Mouse (Mus musculus) heart, postnatal 10 days (tissue): ENCODE data around the gene Slc4a11. TPM values are rescaled to one million over a fixed set of nuclear protein-coding genes. Genes with fewer than 3 reads are reported as not detected.
A peak's percentile ranks its signal among the peaks of the same experiment; 100 is the strongest.

ENCODE experiments used
- DNase-seq, 2 experiments: peaks; one replicate each; pipeline ENCODE4 v3.0.0; 2021
- intact Hi-C: fragments of 180-260 bp; cut with DNase I; formaldehyde crosslinking; loops from one replicate; pipeline ENCODE4 v1.15.1; 2025
- total RNA-seq, 2 experiments: library from RNA; stranded (reverse); gene quantifications; 2 replicates each; pipeline ENCODE4 v1.2.3; 2021

The Slc4a11 gene
- total RNA-seq, result under 1 TPM; 0.20 to 0.38 TPM

DNA sequence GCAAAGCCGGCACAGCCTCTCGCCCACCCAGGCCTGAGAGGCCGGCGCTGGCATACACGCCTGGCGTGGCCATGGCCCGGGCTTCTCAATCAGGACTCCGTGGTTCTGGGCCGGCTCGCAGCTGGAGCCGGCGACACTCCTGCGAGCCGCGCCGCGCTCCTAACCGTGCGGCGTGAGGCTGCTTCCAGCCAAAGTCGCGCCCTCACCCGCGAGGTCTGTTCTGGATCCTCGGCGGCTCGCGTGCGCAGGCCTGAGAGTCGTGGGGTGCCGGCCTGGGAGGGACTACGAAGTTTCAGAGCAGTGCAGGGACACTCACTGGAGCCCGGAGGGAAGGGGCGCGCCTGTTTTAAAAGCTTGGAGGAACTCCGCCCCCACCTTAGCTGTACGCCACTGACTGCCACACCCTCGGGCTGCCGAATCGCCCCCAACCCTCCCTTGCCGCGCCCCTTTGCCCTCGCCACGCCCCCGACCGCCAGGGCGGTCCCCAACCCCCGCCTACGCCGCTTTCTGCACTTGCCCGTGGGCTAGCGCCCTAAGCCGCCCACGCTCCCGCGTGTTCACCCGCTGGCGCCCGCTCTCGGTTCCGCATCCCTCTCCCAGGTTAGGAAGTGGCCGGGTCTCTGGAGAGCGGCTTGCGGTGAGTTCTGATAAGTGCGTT lies at the start of gene Slc4a11:
Slc4a11 (minus strand) TSS at position 367 of the 658 bp plus-strand sequence.
- DNase-seq, result peak; percentile 50 to 56
- intact Hi-C loops, result no loop called here

DNA sequence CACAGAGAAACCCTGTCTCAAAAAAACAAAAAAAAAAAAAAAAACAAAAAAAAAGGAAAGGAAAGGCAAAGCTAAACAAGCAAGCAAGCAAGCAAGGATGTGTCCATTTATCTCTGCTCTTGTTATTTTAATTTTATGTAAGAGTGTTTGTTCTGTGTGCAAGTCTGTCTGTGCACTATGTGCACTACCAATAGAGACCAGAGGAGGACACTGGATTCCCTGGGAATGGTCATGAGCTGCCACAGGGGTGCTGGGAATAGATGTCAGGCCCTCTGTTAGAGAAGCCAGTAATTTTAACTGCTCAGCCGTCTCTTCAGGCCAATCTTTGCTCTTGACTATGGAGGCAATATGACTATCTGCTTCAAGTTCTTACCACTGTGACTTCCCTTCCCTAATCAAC lies 46.3 kb upstream of the Slc4a11 start:
- intact Hi-C loops, result no loop called here
- no peak for DNase-seq

DNA sequence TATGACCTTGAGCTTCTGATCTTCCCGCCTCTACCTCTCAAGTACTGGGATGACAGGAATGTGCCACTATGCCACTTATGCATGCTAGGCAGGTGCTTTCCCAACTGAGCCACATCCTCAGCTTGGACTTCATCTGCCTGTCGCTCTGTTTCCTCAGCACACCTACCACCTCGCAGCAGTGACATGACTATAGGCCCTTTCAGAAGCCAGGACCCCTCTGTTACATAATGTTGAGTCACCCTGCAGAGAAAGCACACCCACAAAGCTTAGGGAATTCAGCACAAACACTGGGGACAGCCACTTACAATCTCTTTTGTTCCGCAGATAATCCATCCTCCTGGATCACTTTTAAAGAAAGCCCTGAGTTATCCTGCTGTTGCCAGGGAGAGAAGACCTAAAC lies 42.8 kb upstream of the Slc4a11 start:
- intact Hi-C loops, result no loop called here
- DNase-seq, result no peak

DNA sequence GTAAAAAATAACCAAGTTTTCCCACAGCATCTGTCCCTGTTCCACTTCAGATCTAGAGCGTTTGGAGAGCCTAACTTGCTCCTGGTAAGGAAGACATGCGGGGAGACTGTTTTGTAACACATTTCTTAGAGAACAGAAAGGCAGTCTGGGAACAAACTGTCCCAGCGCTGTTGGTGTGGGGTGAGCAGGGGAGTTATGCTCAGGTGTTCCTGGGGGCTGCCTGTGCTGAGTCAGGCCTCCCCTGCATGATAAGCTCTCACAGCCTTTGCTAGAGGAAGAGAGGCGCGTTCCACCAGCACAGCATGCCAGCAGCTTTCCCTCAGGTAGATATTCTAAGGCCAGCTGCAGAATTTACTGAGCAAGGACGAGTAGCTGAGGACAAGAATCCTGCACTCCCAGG lies 40.7 kb upstream of the Slc4a11 start:
- intact Hi-C loops, result no loop called here

DNA sequence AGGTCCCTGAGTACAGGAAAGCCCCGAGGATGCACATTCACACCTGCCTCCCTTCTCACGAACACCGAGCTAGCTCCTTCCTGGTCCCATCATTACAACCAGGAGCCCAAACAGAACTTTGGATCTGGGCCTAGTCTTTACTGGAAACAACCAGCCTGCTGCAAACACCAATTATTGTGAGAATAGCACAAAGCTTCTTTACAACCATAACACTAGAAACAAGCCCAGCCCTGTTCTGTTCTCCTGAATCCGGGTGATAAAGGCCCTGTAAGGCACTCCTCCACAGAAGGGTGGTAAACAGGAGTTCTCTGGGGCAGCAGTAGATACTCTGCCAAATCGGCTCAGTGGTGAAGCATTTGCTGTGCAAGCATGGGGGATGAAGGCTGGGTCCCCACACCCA lies 38.0 kb upstream of the Slc4a11 start:
- intact Hi-C loops, result no loop called here
- no peak for DNase-seq

More for the DNA sequence above, 40.7 kb upstream of the Slc4a11 start:
- no peak for DNase-seq

DNA sequence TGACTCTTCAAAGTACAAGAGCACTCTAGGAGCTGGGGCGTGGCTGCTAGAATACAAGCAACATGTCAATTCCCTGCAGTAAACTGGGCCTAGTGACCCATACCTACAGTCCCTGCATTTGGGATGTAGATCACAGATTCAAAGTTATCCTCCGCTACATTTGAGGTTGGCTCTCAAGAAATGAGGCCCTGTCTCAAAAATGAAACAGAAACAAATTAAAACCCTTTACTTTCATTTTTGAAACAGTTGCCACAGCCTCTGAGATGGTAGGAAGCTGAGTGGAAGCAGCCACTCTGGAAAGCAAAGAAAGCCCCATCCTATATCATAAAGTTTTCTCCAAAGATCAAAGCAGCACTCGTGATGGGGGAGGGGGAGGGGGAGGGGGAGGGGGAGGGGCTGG lies 36.1 kb upstream of the Slc4a11 start:
- DNase-seq, result no peak
- intact Hi-C loops, result no loop called here

DNA sequence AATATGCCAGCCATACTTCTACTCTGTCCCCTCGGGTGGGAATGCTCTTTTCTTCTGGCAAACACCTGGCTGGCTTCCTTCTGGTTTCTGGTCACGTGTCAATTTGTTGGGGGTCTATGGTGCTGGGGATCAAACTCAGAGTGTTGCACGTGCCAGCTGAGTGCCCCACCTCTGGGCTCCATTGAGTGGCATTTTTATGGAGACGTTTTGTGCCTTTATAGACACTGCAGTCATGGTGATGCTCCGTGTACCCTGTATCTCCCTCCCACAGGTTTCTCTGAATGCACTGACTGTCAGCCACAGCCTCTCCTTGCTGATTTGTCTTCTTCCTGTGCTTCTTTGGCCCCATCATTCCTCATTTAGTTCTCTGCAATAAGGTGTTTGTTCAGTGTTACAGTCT lies 34.5 kb upstream of the Slc4a11 start:
- DNase-seq, result no peak
- intact Hi-C loops, result no loop called here

DNA sequence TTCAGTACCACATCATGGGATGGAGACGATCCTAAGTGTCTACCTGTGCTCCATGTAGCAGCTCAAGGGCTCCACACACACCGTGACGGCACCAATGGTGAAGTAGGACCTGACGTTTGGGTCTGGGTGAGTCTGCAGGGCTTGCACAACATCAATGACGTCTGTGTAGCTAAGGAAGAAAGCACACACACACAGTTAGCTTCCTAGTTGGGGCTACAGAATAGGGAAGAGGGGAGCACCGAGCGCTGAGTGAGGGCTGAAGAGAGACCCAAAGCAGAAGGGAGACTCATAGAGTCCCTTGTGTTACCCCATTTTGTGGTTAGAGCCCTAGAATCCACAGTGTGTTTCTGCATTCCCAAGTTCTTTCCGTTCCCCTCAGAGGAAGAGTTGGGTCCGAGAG lies 33.4 kb upstream of the Slc4a11 start:
- DNase-seq, result no peak
- intact Hi-C loops, result no loop called here

DNA sequence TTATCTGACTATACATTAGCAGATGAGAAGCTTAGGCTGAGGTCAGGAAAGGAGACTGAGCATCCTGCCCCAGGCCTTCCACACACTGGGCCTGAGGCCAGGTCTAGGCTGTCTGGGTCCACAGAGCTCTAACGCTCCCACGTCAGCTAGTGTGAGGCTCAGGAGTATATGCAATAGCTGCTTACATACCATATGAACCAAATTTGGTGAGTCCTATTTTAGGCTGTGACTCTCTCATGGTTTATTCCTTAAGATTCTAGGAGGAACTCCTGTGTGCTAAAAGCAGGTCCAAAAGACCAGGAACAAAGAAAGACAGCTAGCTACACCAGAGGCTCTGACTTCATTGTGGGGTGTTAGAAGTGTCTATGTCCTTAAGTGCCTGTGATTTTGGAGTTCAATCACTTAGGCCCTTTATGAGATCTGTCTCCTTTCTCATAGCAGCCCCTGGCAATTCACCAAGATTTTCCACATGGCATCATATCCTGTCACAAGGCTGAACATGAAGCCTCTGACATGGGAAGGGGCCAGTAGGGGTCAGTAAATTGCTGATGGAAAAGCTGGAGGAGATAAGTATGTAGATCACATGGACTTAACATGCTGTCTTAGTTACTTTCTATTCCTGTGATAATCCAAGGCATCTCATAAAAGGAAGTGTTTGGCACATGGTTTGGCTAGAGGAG lies 31.7 kb upstream of the Slc4a11 start:
- DNase-seq, result peak in 1 of 2 experiments; percentile 35
- intact Hi-C loops, result no loop called here

DNA sequence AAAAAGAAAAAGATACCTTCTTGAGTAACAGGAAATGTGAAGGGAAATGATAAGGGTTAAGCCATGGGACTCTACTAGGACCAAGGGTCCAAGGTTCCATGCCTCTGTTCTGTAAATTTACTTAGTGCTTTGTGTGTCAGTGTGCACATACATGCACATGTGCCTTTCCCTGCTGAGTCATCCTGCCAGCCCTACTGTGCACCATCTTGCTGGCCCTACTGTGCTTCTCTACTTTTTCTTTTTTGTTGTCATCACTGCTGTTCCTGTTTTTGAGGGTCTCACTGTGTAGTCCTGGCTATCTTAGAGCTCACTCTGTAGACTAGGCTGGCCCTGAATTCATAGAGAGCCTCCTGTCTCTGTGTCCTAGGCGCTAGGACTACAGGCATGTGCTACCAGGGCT lies 30.4 kb upstream of the Slc4a11 start:
- intact Hi-C loops, result no loop called here
- no peak for DNase-seq

DNA sequence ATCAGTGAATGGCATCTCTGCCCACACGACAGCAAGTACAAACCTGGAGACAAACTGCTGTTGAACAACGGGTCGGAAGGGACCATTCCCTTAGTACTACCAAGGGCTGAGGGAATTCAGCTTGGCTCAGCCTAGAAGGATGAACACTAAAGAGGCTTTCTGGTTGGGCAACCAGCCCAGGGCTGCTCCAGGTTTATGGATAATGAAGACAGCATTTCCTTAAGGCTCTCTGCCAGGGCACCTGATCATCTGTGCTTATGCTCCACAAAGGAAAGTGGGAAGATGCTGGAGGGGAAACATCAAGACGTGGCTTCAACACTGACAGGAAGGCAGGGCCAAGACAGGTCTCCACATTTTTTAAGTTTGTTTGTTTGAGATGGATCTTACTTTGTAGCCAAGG lies 27.1 kb upstream of the Slc4a11 start:
- intact Hi-C loops, result no loop called here

DNA sequence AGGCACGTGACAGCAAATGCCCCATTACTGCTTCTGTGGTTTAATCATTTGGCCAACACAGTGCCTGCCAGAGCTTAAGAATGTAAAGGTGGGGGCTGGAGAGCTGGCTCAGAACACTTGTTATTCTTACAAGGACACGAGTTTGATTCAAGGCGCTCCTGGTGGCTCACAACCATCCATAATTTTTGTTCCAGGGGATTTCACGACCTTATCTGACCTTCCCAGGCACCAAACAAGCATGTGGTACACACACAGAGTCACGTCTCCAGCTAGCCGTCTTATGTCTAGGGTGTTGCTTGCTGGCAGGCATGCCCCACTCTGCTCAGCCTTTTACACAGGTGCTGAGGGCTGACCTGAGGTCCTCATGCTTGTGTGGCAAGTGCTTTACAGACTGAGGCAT lies 20.6 kb upstream of the Slc4a11 start:
- intact Hi-C loops, result no loop called here
- DNase-seq, result no peak

More for the DNA sequence above, 27.1 kb upstream of the Slc4a11 start:
- no peak for DNase-seq

DNA sequence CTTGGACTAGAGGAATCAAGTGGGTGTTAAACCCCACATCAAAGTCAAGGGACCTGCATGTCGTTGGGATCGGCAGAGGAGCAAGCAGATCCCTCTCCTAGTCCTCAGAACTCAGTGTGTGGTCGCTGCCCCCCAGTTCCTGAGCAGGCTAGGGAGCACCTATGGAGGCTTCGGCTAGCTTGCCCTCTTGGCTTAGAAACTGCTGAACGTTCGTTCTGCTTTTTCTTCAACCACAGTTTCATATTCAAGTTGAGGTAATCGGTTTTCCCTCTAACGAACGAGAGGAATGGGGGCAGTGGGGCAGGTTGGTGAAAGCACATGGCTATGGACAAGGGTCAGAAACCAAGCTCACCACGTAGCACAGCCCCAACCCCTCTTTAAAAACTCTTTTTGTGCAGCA lies 9.7 kb upstream of the Slc4a11 start:
- DNase-seq, result no peak
- intact Hi-C loops, result no loop called here

DNA sequence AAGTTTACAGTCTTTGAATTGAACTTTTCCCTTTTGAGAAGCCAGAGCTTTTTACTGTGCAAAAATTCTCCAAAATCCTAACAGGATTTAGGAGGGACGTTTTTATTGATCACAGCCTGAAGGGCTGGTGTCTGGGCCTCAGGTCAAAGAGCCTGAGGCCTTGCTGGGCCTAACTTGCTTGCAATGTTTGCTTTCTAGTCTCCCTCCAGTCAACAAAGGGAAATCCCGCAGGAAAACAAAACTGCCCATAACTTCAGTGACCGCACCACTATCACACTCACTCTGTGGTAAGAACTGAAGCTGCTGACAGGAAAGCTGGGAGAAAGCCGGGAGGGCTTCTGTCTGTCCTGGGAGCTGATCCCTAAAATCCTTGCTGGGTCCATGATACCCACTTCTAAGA lies 9.3 kb upstream of the Slc4a11 start:
- no peak for DNase-seq
- intact Hi-C loops, result no loop called here

DNA sequence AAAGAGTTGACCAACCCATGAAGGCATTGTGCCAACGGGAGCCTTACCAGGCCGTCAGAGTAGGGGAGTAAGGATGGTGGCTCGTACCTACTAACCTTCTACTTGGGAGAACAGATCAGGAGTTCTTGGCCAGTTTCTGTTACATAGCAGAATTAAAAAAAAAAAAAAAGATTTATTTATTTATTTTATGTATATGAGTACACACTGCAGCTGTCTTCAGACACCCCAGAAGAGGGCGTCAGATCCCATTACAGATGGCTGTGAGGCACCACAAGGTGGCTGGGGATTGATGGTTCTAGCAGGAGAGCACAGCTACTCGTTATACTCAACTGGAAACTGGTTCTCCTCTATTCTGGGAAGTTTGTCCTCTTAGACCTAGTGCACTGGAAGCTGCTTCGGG lies 7.9 kb upstream of the Slc4a11 start:
- no peak for DNase-seq
- intact Hi-C loops, result no loop called here

DNA sequence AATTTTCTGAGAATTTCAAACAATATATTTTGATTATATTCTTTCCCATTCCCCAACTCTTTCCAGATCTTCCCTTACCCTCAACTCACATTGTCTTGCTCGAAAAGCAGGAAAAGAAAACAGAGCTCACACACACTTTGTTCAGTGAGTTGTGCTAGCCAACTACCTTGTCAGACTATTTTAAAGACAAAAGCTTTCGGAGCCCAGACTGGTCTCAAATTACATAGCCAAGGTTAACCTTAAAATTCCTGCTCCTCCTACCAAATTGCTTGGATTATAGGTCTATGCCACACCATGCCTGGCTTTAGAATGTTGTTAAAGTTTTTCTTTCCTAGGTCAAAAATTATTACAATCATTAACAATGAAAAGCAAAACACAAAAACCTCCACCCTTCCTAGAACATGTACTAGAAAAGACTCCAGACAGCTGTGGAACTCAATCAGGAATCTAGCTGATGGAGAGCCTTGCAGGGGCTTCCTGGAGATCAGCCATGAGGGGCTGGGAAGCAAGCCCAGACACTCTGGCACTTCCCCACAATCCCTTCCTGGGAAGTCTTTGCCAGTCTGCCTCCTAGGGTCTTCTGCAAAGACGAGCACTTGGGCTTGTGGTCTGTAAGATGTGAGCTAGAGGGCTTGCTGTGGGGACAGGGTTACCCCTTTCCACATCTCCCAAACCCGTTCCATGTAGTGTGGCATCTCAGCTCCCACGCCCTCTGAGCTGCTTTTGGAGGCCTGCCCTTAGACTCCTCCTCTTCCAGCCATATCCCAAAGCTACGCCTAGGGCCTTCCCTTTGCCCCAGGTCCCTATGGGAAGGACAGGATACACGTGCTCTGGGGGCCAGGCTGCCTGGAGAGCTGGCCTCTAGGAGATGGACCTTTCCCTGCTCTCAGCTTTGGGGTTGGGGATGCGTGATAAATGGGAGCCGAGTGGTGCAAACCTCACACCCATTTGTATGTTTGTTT lies 7.0 kb upstream of the Slc4a11 start:
- intact Hi-C loops, result no loop called here
- DNase-seq, result peak; percentile 11 to 18

DNA sequence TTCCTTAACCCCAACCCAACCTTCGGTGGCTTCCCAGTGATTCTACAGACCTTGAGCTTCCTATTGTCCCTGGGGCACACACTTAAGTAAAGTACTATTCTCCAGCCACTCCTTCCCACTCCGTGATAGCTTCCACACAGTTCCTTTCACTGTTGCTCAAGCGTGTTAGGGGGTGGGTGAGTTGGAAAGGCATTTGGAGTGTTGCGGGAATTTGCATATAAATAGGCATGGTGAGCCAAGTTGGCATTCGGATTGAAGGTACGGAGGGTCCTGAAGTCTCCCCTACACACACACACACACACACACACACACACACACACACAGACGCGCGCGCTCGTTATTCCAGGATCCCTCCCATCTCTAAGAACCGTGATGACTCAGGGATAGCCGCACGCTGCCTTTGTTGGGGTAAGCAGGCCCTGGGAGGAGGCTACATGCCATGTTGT lies 525 bp upstream of the Slc4a11 start:
- peak in 1 of 2 experiments; percentile 12 for DNase-seq
- intact Hi-C loops, result no loop called here

DNA sequence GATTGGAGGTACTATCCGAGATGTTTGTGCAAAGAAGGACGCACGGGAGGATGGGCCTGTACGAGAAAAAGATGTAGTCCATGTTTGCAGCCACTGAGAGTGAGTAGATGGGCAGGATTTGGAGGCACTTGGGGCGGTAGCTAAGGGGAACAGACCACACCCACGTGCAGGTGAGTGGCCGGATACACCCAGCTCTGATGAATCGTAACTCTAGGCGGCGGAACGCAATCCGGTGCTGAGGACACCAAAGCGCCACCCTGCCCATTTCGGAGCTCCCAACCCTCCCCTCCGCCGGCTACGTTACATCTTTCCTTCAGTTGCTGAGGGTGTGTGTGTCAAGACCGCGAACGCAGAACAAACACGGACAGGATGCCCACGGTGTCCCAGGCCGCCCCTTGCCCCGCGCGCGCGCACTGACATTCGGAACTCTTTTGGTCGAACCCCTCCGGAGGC lies 593 bp downstream of the Slc4a11 start:
- DNase-seq, result peak in 1 of 2 experiments; percentile 8
- intact Hi-C loops, result no loop called here

DNA sequence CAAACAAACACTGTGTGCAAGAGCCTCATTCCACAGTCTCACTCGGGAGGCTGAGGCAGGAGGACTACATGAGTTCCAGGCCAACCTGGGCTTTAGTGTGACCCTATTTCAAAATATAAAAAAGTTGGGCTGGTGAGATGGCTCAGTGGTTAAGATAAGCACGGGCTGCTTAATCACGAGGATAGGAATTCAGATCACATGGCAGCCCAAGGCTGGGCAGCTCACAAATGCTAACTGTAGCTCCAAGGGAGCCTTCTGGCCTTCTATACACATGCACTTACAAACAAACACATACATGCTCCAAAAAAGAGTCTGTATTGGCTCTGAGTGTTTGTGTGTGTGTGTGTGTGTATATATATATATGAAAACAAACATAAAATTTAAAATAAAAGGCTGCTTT lies 3.8 kb downstream of the Slc4a11 start:
- intact Hi-C loops, result no loop called here
- no peak for DNase-seq

DNA sequence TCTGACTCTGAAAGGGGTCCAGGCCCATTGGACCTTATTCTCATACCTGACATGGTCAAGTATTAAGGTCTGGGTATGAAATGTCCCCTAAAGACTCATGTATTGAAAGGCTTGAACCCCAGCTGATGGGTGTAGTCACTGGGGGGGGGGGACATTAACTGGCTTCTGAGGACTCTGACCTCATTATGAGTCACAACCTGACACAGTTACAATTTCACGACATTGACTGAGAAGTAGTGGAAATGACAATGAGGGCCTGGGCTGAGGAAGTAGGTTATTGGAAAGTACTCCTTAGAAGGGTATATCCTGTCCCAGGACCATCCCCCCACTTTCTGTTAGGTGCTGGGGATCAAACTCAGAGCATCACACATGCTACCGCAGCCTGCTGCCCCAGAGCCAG lies 8.3 kb downstream of the Slc4a11 start:
- intact Hi-C loops, result no loop called here

DNA sequence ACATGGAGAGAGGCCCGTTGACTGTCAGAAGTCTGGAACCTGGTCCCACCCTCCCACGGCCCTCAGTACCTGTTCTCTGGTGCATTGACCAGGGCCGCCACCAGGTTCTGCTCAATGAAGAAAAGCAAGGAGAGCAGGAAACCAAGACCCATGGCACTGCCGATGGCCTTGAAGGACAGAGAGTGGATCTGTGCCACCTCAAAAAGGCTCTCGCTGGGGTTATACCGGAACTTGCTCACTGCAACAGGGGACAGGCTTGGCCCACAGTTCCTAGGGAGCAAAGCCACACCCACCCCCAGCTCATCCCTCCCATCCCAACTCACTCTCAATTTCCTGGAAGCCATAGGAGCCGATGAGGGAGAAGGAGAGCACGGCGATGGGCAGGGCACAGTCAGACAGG lies 11.9 kb downstream of the Slc4a11 start:
- no peak for DNase-seq
- intact Hi-C loops, result no loop called here

More for the DNA sequence above, 8.3 kb downstream of the Slc4a11 start:
- DNase-seq, result no peak
